Mouse (Mus musculus) subcutaneous adipose tissue, adult 2 months (tissue): ENCODE measurements around the gene Six4. TPM values are rescaled to one million over a fixed set of nuclear protein-coding genes. Genes with fewer than 3 reads are reported as not detected.

ENCODE experiments used
- polyA plus RNA-seq: library from polyadenylated mRNA; depleted of rRNA; stranded (reverse); fragments of >200 nt; gene quantifications from 2 replicates; pipeline ENCODE4 v1.2.3, GENCODE M21; 2012; ENCODE audit warnings: low replicate concordance; rRNA removed

Six4 gene
- polyA plus RNA-seq = 0.47 and 2.1 TPM in 2 replicates

GRCm38 (mm10) chr12:73113196-73113595 is at the start of gene Six4:
Gene Six4 (minus strand): TSS chr12:73113456.

GRCm38 (mm10) chr12:73123093-73124041 is 10.1 kb upstream of the Six4 start, which contains the start of gene Mnat1:
Gene Mnat1 (plus strand): TSS chr12:73123717.

GRCm38 (mm10) chr12:73053668-73054241 is 59.5 kb downstream of the Six4 start, which contains the start of gene Six1:
Gene Six1 (minus strand): TSS chr12:73053887.

Other genes with a start within 250 kb of the Six4 start
- gene Six6, start 173.6 kb downstream of the Six4 start, polyA plus RNA-seq = not detected in 2 replicates
- 0.21 TPM in 2 replicates for gene 4930447C04Rik, start 172.7 kb downstream of the Six4 start, polyA plus RNA-seq
- 3.0 and 9.4 TPM in 2 replicates for gene Six1, start 59.6 kb downstream of the Six4 start, polyA plus RNA-seq
- 7.5 and 9.8 TPM in 2 replicates for gene Mnat1, start 10.3 kb upstream of the Six4 start, polyA plus RNA-seq
- 7.9 and 9.2 TPM in 2 replicates for gene Trmt5, start 173.3 kb upstream of the Six4 start, polyA plus RNA-seq
- gene Slc38a6, start 173.3 kb upstream of the Six4 start, polyA plus RNA-seq = 29.1 and 48.0 TPM in 2 replicates